Mouse (Mus musculus) lung, postnatal 0 days (tissue): ENCODE results near the gene Olfr890.

ENCODE experiments used
- CTCF ChIP-seq: IDR thresholded peaks from 2 replicates; pipeline ENCODE4 v1.5.1; 2016; ENCODE audit warnings: antibody characterized with exemption, mild to moderate bottlenecking
- EP300 ChIP-seq: IDR thresholded peaks from 2 replicates; pipeline ENCODE4 v1.6.1; 2016; ENCODE audit warnings: antibody characterized with exemption, mild to moderate bottlenecking, control low read depth

DNA sequence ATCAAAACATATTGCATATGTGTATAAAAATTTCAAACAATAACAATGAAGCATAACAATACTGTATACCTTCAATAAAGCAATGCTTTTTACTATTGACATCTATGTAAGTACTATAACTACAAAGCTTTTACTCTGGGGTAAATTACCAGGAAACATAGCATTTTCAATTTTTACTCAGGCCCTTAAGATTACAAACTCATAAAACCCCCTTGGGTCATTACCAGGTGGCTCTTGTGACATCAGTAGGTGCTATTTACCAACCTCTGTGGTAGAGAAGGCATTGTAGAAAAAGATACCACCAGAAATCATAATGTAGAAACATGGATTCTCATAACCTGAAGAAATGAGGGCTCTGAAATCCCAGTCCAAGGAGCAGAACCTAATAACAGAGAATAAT lies 27.4 kb upstream of the Olfr890 start, which contains the start of gene Olfr889:
- TF ChIP-seq CTCF (no peak), EP300 (no peak)
